Mouse (Mus musculus) neural tube, embryonic 15.5 days (tissue): ENCODE data around the gene Mxra7. TPM values are rescaled to one million over a fixed set of nuclear protein-coding genes. Genes with fewer than 3 reads are reported as not detected.

Experiments used
- ATAC-seq: fragments of 200-750 bp; cut with Nextera tagmentation; 2 replicates; pipeline ENCODE4 v1.8.0; 2017; ENCODE audit warnings: mild to moderate bottlenecking, moderate TSS enrichment, moderate library complexity; ENCODE audit not compliant: low FRiP score
- H3K27ac ChIP-seq: fragments of 300-500 bp; sonication (generic); replicated peaks from 2 replicates; pipeline ENCODE4 v1.5.1; 2015; ENCODE audit warnings: mild to moderate bottlenecking, inconsistent platforms
- H3K27me3 ChIP-seq: fragments of 300-500 bp; sonication (generic); replicated peaks from 2 replicates; pipeline ENCODE4 v1.6.1; 2015; ENCODE audit warnings: inconsistent platforms
- H3K36me3 ChIP-seq: fragments of 300-500 bp; sonication (generic); 2 replicates; pipeline ENCODE4 v1.6.1; 2015; ENCODE audit warnings: inconsistent platforms
- H3K4me1 ChIP-seq: fragments of 300-500 bp; sonication (generic); 2 replicates; pipeline ENCODE4 v1.6.1; 2015; ENCODE audit warnings: inconsistent platforms
- H3K4me2 ChIP-seq: fragments of 300-500 bp; sonication (generic); 2 replicates; pipeline ENCODE4 v1.6.1; 2015; ENCODE audit warnings: inconsistent platforms, mild to moderate bottlenecking, moderate library complexity
- H3K4me3 ChIP-seq: fragments of 300-500 bp; sonication (generic); replicated peaks from 2 replicates; pipeline ENCODE4 v1.5.1; 2015; ENCODE audit warnings: mild to moderate bottlenecking, inconsistent platforms
- H3K9ac ChIP-seq: fragments of 300-500 bp; sonication (generic); replicated peaks from 2 replicates; pipeline ENCODE4 v1.6.1; 2015; ENCODE audit warnings: mild to moderate bottlenecking, inconsistent platforms
- H3K9me3 ChIP-seq: fragments of 300-500 bp; sonication (generic); replicated peaks from 2 replicates; pipeline ENCODE4 v1.6.1; 2016; ENCODE audit warnings: inconsistent platforms
- WGBS: fragments of 180-500 bp; shearing (Covaris S2); methylation state at CpG from one replicate; pipeline ENCODE4 v1.1.7; 2015; ENCODE audit warnings: mixed read lengths; 5-methylcytosine and 5-hydroxymethylcytosine counted together
- polyA plus RNA-seq: library from polyadenylated mRNA; unstranded; fragments of >200 nt; fragmentation: Nextera tagmentation; extraction: Ambion mirVana; gene quantifications from 2 replicates; pipeline ENCODE4 v1.2.1, GENCODE M21; 2015

The Mxra7 gene
- polyA plus RNA-seq, 1 experiment from 2014 or later = 43.2 TPM

DNA sequence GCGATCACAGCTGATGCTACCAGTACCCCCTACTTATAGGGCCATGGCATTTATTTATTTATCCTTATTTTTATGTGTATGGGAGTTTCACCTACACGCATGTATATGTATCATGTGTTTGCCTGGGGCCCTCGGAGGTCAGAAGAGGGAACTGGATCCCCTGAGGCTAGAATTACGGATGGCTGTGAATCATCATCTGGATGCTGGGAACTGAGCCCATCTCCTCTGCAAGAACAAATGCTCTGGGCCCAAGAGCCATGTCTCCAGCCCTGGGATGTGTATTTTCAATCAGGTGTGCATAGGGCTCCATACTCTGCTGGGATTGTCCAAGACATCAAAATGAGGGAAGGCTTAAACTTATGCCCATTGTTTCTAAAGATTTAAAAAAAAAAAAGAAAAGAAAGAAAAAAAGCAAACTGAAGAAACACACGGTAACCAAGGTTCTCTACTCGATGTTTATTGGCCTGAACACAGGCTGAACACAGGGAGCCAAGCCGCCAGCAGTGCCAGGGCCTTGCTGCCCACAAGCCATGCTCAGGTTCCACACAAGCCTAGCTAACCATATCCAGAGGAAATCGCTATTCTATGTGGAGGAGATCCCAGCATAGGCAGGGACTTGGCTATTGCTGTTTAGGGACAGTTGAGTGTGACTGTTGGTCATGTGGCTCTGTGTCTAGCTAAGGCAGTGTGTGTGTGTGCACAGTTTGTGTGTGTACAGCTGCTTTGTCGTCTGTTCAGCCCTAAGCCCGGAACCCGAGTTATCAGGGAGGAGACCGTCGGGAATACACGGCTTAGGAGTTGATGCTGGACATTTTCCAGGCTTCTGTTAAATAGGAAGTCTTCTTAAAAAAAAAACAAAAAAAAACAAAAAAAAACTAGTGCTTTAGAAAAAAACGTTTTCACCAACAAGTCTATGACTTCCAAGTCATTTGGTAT lies 21.4 kb downstream of the Mxra7 start:
- Histone ChIP-seq H3K36me3 (no peaks in the 10 kb centered on the region), H3K4me3 (no peak overlapping the region), H3K9ac (no peak overlapping the region), H3K27ac (no peak overlapping the region), H3K4me2 (no peak overlapping the region), H3K4me1 (peaks cover 33% of the 10 kb centered on the region), H3K9me3 (no peaks in the 10 kb centered on the region), H3K27me3 (no peaks in the 10 kb centered on the region)
- no peak for ATAC-seq
- WGBS = 69% methylated on average over 15 of the region's 15 CpGs

DNA sequence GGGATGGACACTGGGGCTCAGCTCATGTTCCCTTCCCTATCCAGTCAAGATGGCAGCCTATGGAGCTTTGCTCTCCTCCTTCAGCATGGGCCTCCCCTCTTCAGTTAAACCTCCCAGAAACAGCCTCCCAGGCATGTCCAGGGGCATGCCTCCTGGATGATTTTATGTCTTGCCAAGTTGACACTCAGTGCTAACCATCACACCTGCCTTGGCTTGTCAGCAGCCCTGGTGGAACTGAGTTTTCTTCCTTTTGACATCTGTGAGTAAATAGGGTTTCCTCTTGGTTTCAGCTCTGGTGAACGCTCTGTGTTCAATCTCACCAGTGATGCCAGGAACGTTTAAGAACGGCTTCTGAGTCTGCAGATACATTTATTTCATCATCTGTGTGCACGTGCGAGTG lies 25.1 kb downstream of the Mxra7 start:
- no peaks in the 10 kb centered on the region for H3K9me3 ChIP-seq
- no peaks in the 10 kb centered on the region for H3K27me3 ChIP-seq
- H3K27ac ChIP-seq = no peak overlapping the region
- no peak overlapping the region for H3K4me2 ChIP-seq
- no peak overlapping the region for H3K4me3 ChIP-seq
- WGBS = 96% methylated on average over 5 of the region's 5 CpGs
- H3K9ac ChIP-seq = no peak overlapping the region
- H3K36me3 ChIP-seq = no peaks in the 10 kb centered on the region
- 0 out of 2 replicates have a peak, but pooled peaks cover 4% of the 10 kb centered on the region for H3K4me1 ChIP-seq
- no peak for ATAC-seq

DNA sequence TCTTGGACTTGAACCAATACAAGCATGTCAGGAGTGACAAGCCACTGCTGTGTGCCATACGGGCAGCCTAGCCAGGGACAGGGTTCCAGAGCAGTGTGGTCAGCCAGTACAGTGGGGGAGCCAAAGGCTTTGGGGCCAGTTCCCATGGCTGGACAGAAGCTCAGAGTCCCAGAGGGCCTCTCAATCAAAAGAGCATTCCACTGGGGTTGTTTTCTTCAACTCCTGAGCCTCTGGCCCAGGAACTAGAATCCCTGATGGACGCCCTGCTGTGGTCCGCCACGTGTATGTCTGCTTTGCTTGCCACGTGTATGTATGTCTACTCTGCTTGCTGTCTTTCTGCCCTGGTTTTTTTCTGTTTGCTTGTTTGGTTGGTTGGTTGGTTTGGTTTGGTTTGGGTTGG lies 26.7 kb downstream of the Mxra7 start:
- Histone ChIP-seq H3K4me3 (no peak overlapping the region), H3K27ac (no peak overlapping the region), H3K4me2 (no peak overlapping the region), H3K9ac (no peak overlapping the region), H3K27me3 (no peaks in the 10 kb centered on the region), H3K36me3 (no peaks in the 10 kb centered on the region), H3K4me1 (0 out of 2 replicates have a peak, but pooled peaks cover under 1% of the 10 kb centered on the region), H3K9me3 (no peaks in the 10 kb centered on the region)
- no peak for ATAC-seq
- 80% methylated on average over 5 of the region's 5 CpGs for WGBS

DNA sequence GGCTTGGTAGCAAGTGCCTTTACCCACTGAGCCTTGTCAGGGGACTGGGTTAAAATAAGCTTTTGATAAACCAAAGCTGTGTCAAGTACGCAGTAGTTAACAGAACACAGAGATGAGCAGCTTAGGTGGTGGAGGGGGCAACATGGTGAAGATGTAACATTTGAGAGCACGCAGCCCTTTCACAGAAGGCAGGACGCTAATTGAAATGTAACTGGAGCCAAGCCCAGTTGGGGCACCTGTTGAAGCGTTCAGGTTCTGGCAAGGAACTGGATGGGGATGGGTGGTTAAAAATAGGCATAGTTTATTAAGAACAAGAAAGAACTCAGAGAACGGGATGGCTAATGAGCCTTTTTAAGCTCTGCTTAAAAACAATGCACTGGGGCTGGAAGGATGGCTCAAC lies 28.5 kb downstream of the Mxra7 start:
- ATAC-seq = no peak
- Histone ChIP-seq H3K4me3 (no peak overlapping the region), H3K27ac (no peak overlapping the region), H3K9ac (no peak overlapping the region), H3K4me2 (no peak overlapping the region), H3K27me3 (no peaks in the 10 kb centered on the region), H3K4me1 (no peaks in the 10 kb centered on the region), H3K9me3 (no peaks in the 10 kb centered on the region), H3K36me3 (no peaks in the 10 kb centered on the region)
- WGBS = 84% methylated on average over 5 of the region's 5 CpGs

DNA sequence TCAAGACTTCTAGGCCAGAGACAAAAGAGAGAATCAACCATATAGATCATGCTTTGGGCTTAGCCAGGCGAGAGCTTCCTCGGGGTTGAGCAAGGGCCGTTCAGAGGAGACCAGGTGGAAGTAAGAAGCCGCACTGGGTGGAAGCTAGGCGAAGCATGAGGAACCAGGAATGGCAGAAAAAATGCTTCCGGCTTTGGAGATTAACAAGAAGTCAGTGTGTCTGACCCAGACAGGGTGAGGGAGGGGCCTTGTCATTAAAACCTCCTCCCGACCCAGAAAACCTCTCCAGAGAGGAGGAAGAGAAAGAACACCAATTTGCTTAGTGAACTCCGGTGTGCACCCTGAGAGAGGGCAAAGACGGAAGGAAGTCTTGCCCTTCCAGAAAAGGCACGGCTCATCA lies 43.6 kb downstream of the Mxra7 start:
- H3K4me2 ChIP-seq = no peak overlapping the region
- ATAC-seq = no peak
- H3K27ac ChIP-seq = no peak overlapping the region
- no peaks in the 10 kb centered on the region for H3K27me3 ChIP-seq
- no peaks in the 10 kb centered on the region for H3K36me3 ChIP-seq
- 93% methylated on average over 10 of the region's 10 CpGs for WGBS
- H3K4me1 ChIP-seq = no peaks in the 10 kb centered on the region
- no peaks in the 10 kb centered on the region for H3K9me3 ChIP-seq
- H3K4me3 ChIP-seq = no peak overlapping the region
- no peak overlapping the region for H3K9ac ChIP-seq

DNA sequence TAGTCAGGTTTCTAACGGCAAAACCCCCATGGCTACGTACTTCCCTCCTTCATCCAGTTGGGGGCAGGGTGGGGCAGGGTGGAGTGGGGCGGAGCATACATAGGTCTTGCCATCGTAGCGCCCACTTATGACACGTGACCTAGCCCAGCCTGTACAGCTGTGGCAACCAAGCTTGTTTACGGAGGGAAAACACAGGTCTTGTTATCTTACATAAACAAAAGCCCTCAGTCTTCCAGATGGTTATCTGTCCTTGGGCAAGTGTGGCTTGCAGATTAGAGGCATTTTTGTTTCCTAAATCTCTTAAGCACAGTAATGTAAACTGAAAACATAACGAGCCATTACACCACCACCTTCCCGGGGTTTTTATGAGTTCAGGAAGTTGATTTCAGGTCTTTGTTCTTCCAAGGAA lies 45.1 kb downstream of the Mxra7 start:
- no peaks in the 10 kb centered on the region for H3K4me1 ChIP-seq
- no peaks in the 10 kb centered on the region for H3K9me3 ChIP-seq
- WGBS = 77% methylated on average over 9 of the region's 9 CpGs
- no peak for ATAC-seq
- H3K9ac ChIP-seq = no peak overlapping the region
- H3K4me3 ChIP-seq = no peak overlapping the region
- H3K4me2 ChIP-seq = no peak overlapping the region
- no peak overlapping the region for H3K27ac ChIP-seq
- no peaks in the 10 kb centered on the region for H3K27me3 ChIP-seq
- no peaks in the 10 kb centered on the region for H3K36me3 ChIP-seq

DNA sequence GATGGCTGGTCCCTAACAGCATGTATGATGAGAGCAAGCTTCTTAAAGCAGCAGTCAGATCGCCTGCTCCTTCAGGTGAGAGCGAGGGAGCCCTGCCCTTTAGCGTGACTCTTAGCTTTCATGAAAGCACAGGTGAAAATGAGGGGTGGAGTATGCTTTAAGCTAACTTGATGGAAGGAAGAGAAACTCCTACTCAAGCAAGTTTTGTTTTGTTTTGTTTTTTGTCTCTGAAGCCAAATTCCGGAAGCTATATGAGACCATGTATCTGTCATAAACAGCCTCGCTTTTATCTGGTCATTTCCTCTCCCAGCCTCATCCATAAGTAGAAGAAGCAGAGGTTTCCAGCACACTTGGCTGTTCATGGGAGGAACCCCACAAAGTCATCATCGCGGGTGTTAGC lies 52.4 kb downstream of the Mxra7 start, which contains the start of gene St6galnac1:
Gene St6galnac1, minus strand, starts transcription at position 101 of the 400 bp plus-strand sequence.
- 87% methylated on average over 7 of the region's 7 CpGs for WGBS
- H3K27ac ChIP-seq = no peak within 1 kb of the TSS
- no peak within 1 kb of the TSS for H3K4me3 ChIP-seq
- H3K9ac ChIP-seq = no peak within 1 kb of the TSS
- H3K27me3 ChIP-seq = no peaks in the 10 kb centered on the region
- no peaks in the 10 kb centered on the region for H3K9me3 ChIP-seq
- H3K4me1 ChIP-seq = no peaks in the 10 kb centered on the region
- H3K4me2 ChIP-seq = no peak within 1 kb of the TSS
- H3K36me3 ChIP-seq = no peaks in the 10 kb centered on the region
- no peak for ATAC-seq

DNA sequence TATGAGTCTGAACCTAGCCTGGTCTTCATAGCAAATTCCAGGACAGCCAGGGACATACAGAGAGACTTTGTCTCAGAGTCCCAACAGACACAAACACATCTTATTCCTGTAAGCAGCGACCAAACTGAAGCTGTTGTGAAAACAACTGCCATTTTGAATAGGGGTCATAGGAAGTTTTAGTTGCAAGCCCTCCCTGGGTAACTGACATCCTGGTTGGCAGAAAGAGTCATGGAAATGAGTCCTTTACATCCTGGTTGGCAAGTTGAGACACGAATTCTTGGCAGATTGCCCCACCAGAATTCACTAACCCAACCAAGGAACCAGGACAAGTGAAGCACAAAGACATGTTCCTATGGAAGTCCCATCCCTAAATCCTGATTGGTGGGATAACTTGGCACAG lies 54.6 kb downstream of the Mxra7 start:
- Histone ChIP-seq H3K4me1 (no peaks in the 10 kb centered on the region), H3K27me3 (no peaks in the 10 kb centered on the region), H3K4me2 (no peak overlapping the region), H3K4me3 (no peak overlapping the region), H3K27ac (no peak overlapping the region), H3K9ac (no peak overlapping the region), H3K9me3 (no peaks in the 10 kb centered on the region), H3K36me3 (no peaks in the 10 kb centered on the region)
- ATAC-seq = no peak
- 56% methylated on average over 2 of the region's 2 CpGs for WGBS

DNA sequence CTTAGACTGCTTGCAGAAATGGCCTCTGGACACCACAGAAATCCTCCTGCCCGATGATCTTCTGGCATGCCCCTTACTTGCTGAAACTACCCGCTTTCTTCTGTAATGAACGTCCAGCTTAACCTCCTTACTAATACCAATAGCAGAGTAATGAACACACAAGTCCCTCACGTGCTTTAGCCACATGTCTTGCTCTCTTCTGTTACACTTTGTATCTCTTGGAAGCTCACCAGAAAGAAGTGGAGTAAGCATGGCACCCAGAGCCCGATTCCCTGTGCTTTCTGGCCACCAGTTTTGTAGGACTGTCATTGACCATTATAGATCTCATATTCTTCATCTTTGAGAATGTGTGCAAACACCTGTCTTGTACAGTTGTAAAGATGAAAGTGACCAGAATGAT lies 58.0 kb downstream of the Mxra7 start:
- Histone ChIP-seq H3K4me3 (no peak overlapping the region), H3K9ac (no peak overlapping the region)
- WGBS = 88% methylated on average over 5 of the region's 5 CpGs

DNA sequence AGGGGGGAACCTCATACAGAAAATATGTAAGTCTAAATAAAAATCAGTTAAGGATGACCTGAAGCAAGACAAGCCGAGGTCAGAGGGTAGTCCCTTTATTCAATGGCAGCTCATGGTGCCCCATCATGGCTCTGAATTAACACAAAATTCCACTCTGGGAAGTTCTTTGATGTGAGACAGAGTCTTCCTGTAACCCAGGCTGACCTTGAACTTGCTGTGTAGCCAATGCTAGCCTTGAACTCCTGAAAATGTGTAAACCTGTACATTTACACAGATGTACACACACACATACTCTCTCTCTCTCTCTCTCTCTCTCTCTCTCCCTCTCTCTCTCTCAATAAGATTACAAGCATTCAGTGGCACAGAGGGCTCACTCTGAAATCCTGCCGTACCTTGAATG lies 62.9 kb downstream of the Mxra7 start:
- Histone ChIP-seq H3K27ac (no peak overlapping the region), H3K9ac (no peak overlapping the region), H3K36me3 (no peaks in the 10 kb centered on the region), H3K9me3 (no peaks in the 10 kb centered on the region), H3K27me3 (no peaks in the 10 kb centered on the region), H3K4me3 (no peak overlapping the region), H3K4me2 (no peak overlapping the region), H3K4me1 (no peaks in the 10 kb centered on the region)
- ATAC-seq = no peak
- 95% methylated on average over 2 of the region's 2 CpGs for WGBS

More for the DNA sequence above, 58.0 kb downstream of the Mxra7 start:
- Histone ChIP-seq H3K4me1 (no peaks in the 10 kb centered on the region), H3K27ac (no peak overlapping the region), H3K27me3 (no peaks in the 10 kb centered on the region), H3K36me3 (no peaks in the 10 kb centered on the region), H3K4me2 (no peak overlapping the region), H3K9me3 (no peaks in the 10 kb centered on the region)
- ATAC-seq = no peak

DNA sequence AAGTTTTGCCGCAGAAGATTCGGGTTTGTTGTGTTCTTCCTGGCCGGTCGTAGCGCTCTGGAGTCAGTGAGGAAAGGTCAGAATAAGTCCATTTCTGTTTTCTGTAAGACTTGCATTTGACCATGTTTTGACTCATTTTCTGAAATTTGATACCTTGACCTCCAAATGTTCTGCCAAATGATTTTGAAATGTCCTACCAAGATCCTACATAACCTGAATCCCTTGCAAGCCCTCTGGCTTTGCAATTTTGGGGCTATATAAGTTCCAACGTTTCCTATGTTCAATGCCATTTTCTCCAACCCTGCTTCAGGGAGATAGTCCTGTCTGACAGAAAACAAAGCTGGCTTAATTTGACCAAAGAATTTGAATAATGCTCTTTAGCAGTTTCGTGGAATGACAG lies 63.5 kb downstream of the Mxra7 start:
- no peaks in the 10 kb centered on the region for H3K9me3 ChIP-seq
- no peak overlapping the region for H3K4me3 ChIP-seq
- ATAC-seq = no peak
- H3K27ac ChIP-seq = no peak overlapping the region
- H3K4me1 ChIP-seq = no peaks in the 10 kb centered on the region
- H3K9ac ChIP-seq = no peak overlapping the region
- no peaks in the 10 kb centered on the region for H3K27me3 ChIP-seq
- 93% methylated on average over 7 of the region's 7 CpGs for WGBS
- H3K4me2 ChIP-seq = no peak overlapping the region
- no peaks in the 10 kb centered on the region for H3K36me3 ChIP-seq

DNA sequence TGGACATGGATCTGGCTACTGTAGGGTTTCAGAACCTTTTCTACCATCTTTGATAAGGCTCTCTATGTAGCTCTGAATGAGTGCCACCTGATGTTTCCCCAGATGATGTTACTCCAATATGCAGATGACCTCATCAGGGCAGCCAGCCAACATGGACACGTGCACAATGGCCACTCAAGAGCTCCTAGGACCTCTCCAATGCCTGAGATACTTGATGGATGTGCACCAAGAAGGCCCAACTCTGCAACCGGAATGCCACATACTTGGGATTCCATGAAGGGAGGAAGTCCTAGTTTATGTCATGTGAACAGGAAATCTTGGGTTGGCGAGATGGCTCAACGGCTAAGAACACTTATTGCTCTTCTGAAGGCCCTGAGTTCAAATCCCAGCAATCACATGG lies 72.7 kb downstream of the Mxra7 start:
- WGBS = 86% methylated on average over 4 of the region's 4 CpGs
- no peaks in the 10 kb centered on the region for H3K36me3 ChIP-seq
- H3K27ac ChIP-seq = no peak overlapping the region
- H3K9me3 ChIP-seq = no peaks in the 10 kb centered on the region
- H3K4me1 ChIP-seq = no peaks in the 10 kb centered on the region
- ATAC-seq = no peak
- no peaks in the 10 kb centered on the region for H3K27me3 ChIP-seq
- H3K4me2 ChIP-seq = no peak overlapping the region
- H3K9ac ChIP-seq = no peak overlapping the region
- no peak overlapping the region for H3K4me3 ChIP-seq
